Mouse (Mus musculus) forebrain, postnatal 0 days (tissue): ENCODE results near the gene Dnajc13. TPM values are rescaled to one million over a fixed set of nuclear protein-coding genes. Genes with fewer than 3 reads are reported as not detected.

Experiments used
- ATAC-seq: fragments of 200-750 bp; cut with Nextera tagmentation; 2 replicates; pipeline ENCODE4 v1.8.0; 2017; ENCODE audit warnings: mild to moderate bottlenecking, moderate library complexity
- DNase-seq: peaks from one replicate; pipeline ENCODE4 v3.0.0-alpha.2; 2015
- H3K27ac ChIP-seq: fragments of 300-500 bp; sonication (generic); 2 replicates; pipeline ENCODE4 v1.5.1; 2014; ENCODE audit warnings: low read depth, mild to moderate bottlenecking, antibody characterized with exemption, low read length, moderate library complexity, mixed read lengths
- H3K27me3 ChIP-seq: fragments of 300-500 bp; sonication (generic); 2 replicates; pipeline ENCODE4 v1.6.1; 2014; ENCODE audit warnings: mild to moderate bottlenecking, low read length, mixed read lengths; ENCODE audit not compliant: insufficient read depth
- H3K36me3 ChIP-seq: fragments of 300-500 bp; sonication (generic); 2 replicates; pipeline ENCODE4 v1.6.1; 2014; ENCODE audit warnings: mild to moderate bottlenecking, moderate library complexity; ENCODE audit not compliant: insufficient read depth
- H3K4me1 ChIP-seq: fragments of 300-500 bp; sonication (generic); 2 replicates; pipeline ENCODE4 v1.6.1; 2014; ENCODE audit warnings: antibody characterized with exemption; ENCODE audit not compliant: insufficient read depth
- H3K4me2 ChIP-seq: fragments of 300-500 bp; sonication (generic); 2 replicates; pipeline ENCODE4 v1.6.1; 2014; ENCODE audit warnings: low read depth, mild to moderate bottlenecking, moderate library complexity
- H3K4me3 ChIP-seq: fragments of 300-500 bp; sonication (generic); 2 replicates; pipeline ENCODE4 v1.5.1; 2014; ENCODE audit warnings: low read depth, low read length, mixed read lengths
- H3K9ac ChIP-seq: fragments of 300-500 bp; sonication (generic); 2 replicates; pipeline ENCODE4 v1.6.1; 2014; ENCODE audit warnings: mild to moderate bottlenecking
- H3K9me3 ChIP-seq: fragments of 300-500 bp; sonication (generic); 2 replicates; pipeline ENCODE4 v1.6.1; 2016; ENCODE audit warnings: low read length
- CTCF ChIP-seq: sonication (generic); IDR thresholded peaks from 2 replicates; pipeline ENCODE4 v1.5.1; 2016; ENCODE audit warnings: antibody characterized with exemption, control low read depth, low read depth
- WGBS: fragments of 180-500 bp; shearing (Covaris S2); extraction: QIAGEN DNeasy Blood & Tissue Kit; methylation state at CpG from one replicate; pipeline ENCODE4 v1.1.7; 2014; 5-methylcytosine and 5-hydroxymethylcytosine counted together
- polyA plus RNA-seq: library from polyadenylated mRNA; unstranded; fragments of >200 nt; fragmentation: Nextera tagmentation; extraction: Ambion mirVana; gene quantifications from 2 replicates; pipeline ENCODE4 v1.2.1, GENCODE M21; 2015
- total RNA-seq: library from RNA; depleted of rRNA; stranded (reverse); fragments of >200 nt; gene quantifications from 2 replicates; pipeline ENCODE4 v1.2.3, GENCODE M21; 2014

Gene Dnajc13
- total and polyA plus RNA-seq, 2 experiments from 2014 or later = 11.6 to 52.2 TPM

GRCm38 (mm10) chr9:104164194-104164593, 98.5 kb downstream of the Dnajc13 start:
- no peak for DNase-seq

GRCm38 (mm10) chr9:104161117-104161516, 101.6 kb downstream of the Dnajc13 start:
- DNase-seq (no peak), ATAC-seq (no peak)
- Histone ChIP-seq H3K36me3 (peaks cover 92% of the 10 kb centered on the region), H3K27ac (no peak overlapping the region), H3K9ac (no peak overlapping the region), H3K4me2 (no peak overlapping the region), H3K9me3 (no peaks in the 10 kb centered on the region), H3K27me3 (no peaks in the 10 kb centered on the region), H3K4me1 (no peaks in the 10 kb centered on the region), H3K4me3 (no peak overlapping the region)
- 86% methylated on average over 7 of the region's 7 CpGs for WGBS
- no peak for TF ChIP-seq CTCF

More at GRCm38 (mm10) chr9:104164194-104164593, 98.5 kb downstream of the Dnajc13 start:
- H3K27me3 ChIP-seq = no peaks in the 10 kb centered on the region
- no peak for ATAC-seq
- no peak overlapping the region for H3K4me3 ChIP-seq
- H3K36me3 ChIP-seq = peaks cover 82% of the 10 kb centered on the region
- no peaks in the 10 kb centered on the region for H3K9me3 ChIP-seq
- TF ChIP-seq CTCF = peak; percentile 51
- H3K4me2 ChIP-seq = no peak overlapping the region
- 88% methylated on average over 5 of the region's 5 CpGs for whole genome bisulfite sequencing
- no peak overlapping the region for H3K27ac ChIP-seq
- no peaks in the 10 kb centered on the region for H3K4me1 ChIP-seq
- H3K9ac ChIP-seq = no peak overlapping the region

GRCm38 (mm10) chr9:104157291-104157690, 105.4 kb downstream of the Dnajc13 start:
- Histone ChIP-seq H3K4me1 (no peaks in the 10 kb centered on the region), H3K27me3 (no peaks in the 10 kb centered on the region), H3K9ac (no peak overlapping the region), H3K9me3 (no peaks in the 10 kb centered on the region), H3K4me2 (no peak overlapping the region), H3K4me3 (no peak overlapping the region), H3K36me3 (peaks cover 93% of the 10 kb centered on the region), H3K27ac (no peak overlapping the region)
- TF ChIP-seq CTCF = no peak
- ATAC-seq (no peak), DNase-seq (no peak)
- WGBS = 96% methylated on average over 7 of the region's 7 CpGs

GRCm38 (mm10) chr9:104156506-104156905, 106.2 kb downstream of the Dnajc13 start:
- Histone ChIP-seq H3K36me3 (peaks cover 93% of the 10 kb centered on the region), H3K9ac (no peak overlapping the region), H3K9me3 (no peaks in the 10 kb centered on the region), H3K27me3 (no peaks in the 10 kb centered on the region), H3K4me1 (no peaks in the 10 kb centered on the region), H3K4me2 (no peak overlapping the region), H3K27ac (no peak overlapping the region), H3K4me3 (no peak overlapping the region)
- no peak for ATAC-seq
- no peak for TF ChIP-seq CTCF
- DNase-seq = no peak
- 94% methylated on average over 8 of the region's 8 CpGs for WGBS

GRCm38 (mm10) chr9:104155100-104155715, 107.5 kb downstream of the Dnajc13 start:
- no peak overlapping the region for H3K4me2 ChIP-seq
- ATAC-seq = no peak
- H3K4me3 ChIP-seq = no peak overlapping the region
- H3K27me3 ChIP-seq = no peaks in the 10 kb centered on the region
- H3K9me3 ChIP-seq = no peaks in the 10 kb centered on the region
- no peak for DNase-seq
- H3K4me1 ChIP-seq = no peaks in the 10 kb centered on the region
- no peak for TF ChIP-seq CTCF
- H3K27ac ChIP-seq = 0 out of 2 replicates have a peak overlapping the region, but pooled peaks have one; percentile 21
- WGBS = 93% methylated on average over 14 of the region's 14 CpGs
- H3K36me3 ChIP-seq = peaks cover 92% of the 10 kb centered on the region
- no peak overlapping the region for H3K9ac ChIP-seq

GRCm38 (mm10) chr9:104152121-104152520, 110.6 kb downstream of the Dnajc13 start:
- Histone ChIP-seq H3K36me3 (peaks cover 69% of the 10 kb centered on the region), H3K9ac (no peak overlapping the region), H3K27ac (no peak overlapping the region), H3K4me2 (no peak overlapping the region), H3K4me3 (no peak overlapping the region), H3K27me3 (no peaks in the 10 kb centered on the region), H3K4me1 (no peaks in the 10 kb centered on the region), H3K9me3 (no peaks in the 10 kb centered on the region)
- ATAC-seq = no peak
- DNase-seq = no peak
- TF ChIP-seq CTCF = no peak
- 95% methylated on average over 7 of the region's 7 CpGs for WGBS

- H3K27me3 ChIP-seq = no peaks in the 10 kb centered on the region
- DNase-seq (no peak), ATAC-seq (no peak)
- no peak overlapping the region for H3K4me3 ChIP-seq
- WGBS = 92% methylated on average over 7 of the region's 7 CpGs
- no peaks in the 10 kb centered on the region for H3K4me1 ChIP-seq
- no peak overlapping the region for H3K4me2 ChIP-seq
- H3K27ac ChIP-seq = no peak overlapping the region
- no peak for TF ChIP-seq CTCF
- no peak overlapping the region for H3K9ac ChIP-seq
- no peaks in the 10 kb centered on the region for H3K9me3 ChIP-seq
- H3K36me3 ChIP-seq = peaks cover 39% of the 10 kb centered on the region
Measured at GRCm38 (mm10) chr9:104148969-104149368, 113.8 kb downstream of the Dnajc13 start.
